Mouse (Mus musculus): ENCODE results near the gene Adamts13. TPM values are rescaled to one million over a fixed set of nuclear protein-coding genes. Genes with fewer than 3 reads are reported as not detected.

The Adamts13 gene
- polyA plus RNA-seq, 1 experiment from 2014 or later: not detected

- ATAC-seq (ENCODE audit: low read depth) (no peak), DNase-seq (ENCODE audit: low spot score) (no peak)
- H3K36me3 ChIP-seq (ENCODE audit: control insufficient read depth, insufficient read depth, low read length): no peaks in the 10 kb centered on the region
- no peak overlapping the region for H3K4me3 ChIP-seq (ENCODE audit: low read depth, low read length)
- no peaks in the 10 kb centered on the region for H3K4me1 ChIP-seq (ENCODE audit: control insufficient read depth, insufficient read depth, low read length)
- H3K27ac ChIP-seq (replicated peaks; ENCODE audit: low read depth, low read length): no peak overlapping the region
- no peak overlapping the region for H3K4me2 ChIP-seq (ENCODE audit: low read depth, low read length)
- no peaks in the 10 kb centered on the region for H3K9me3 ChIP-seq (ENCODE audit: control insufficient read depth, low read length)
- no peaks in the 10 kb centered on the region; the same call in 1 of the 2 replicates for H3K27me3 ChIP-seq (replicated peaks; ENCODE audit: control insufficient read depth, insufficient read depth, low read length)
- WGBS: 50% methylated on average over 4 of the region's 4 CpGs
- H3K9ac ChIP-seq (ENCODE audit: low read depth, low read length): no peak overlapping the region
Observed at GRCm38 (mm10) chr2:27037008-27037407, 63.8 kb downstream of the Adamts13 start.

- ATAC-seq (ENCODE audit: low read depth) (0 out of 2 replicates have a peak, but pooled peaks have one; percentile 51), DNase-seq (ENCODE audit: low spot score) (peak; percentile 82)
- Histone ChIP-seq H3K4me1 (ENCODE audit: control insufficient read depth, insufficient read depth, low read length) (no peaks in the 10 kb centered on the region), H3K27ac (replicated peaks; ENCODE audit: low read depth, low read length) (no peak overlapping the region), H3K9me3 (ENCODE audit: control insufficient read depth, low read length) (no peaks in the 10 kb centered on the region), H3K36me3 (ENCODE audit: control insufficient read depth, insufficient read depth, low read length) (no peaks in the 10 kb centered on the region), H3K9ac (ENCODE audit: low read depth, low read length) (no peak overlapping the region), H3K27me3 (replicated peaks; ENCODE audit: control insufficient read depth, insufficient read depth, low read length) (no peaks in the 10 kb centered on the region; the same call in 1 of the 2 replicates), H3K4me2 (ENCODE audit: low read depth, low read length) (no peak overlapping the region), H3K4me3 (ENCODE audit: low read depth, low read length) (no peak overlapping the region)
- WGBS: 1% methylated on average over 3 of the region's 3 CpGs
Observed at GRCm38 (mm10) chr2:27038596-27038995, 65.4 kb downstream of the Adamts13 start.

- DNase-seq (ENCODE audit: low spot score) (no peak), ATAC-seq (ENCODE audit: low read depth) (no peak)
- no peaks in the 10 kb centered on the region for H3K36me3 ChIP-seq (ENCODE audit: control insufficient read depth, insufficient read depth, low read length)
- no peaks in the 10 kb centered on the region for H3K4me1 ChIP-seq (ENCODE audit: control insufficient read depth, insufficient read depth, low read length)
- no peak overlapping the region for H3K4me2 ChIP-seq (ENCODE audit: low read depth, low read length)
- no peak overlapping the region for H3K27ac ChIP-seq (replicated peaks; ENCODE audit: low read depth, low read length)
- no peak overlapping the region for H3K9ac ChIP-seq (ENCODE audit: low read depth, low read length)
- H3K4me3 ChIP-seq (ENCODE audit: low read depth, low read length): no peak overlapping the region
- no peaks in the 10 kb centered on the region for H3K9me3 ChIP-seq (ENCODE audit: control insufficient read depth, low read length)
- WGBS: 15% methylated on average over 1 of the region's 1 CpGs
- no peaks in the 10 kb centered on the region; the same call in 1 of the 2 replicates for H3K27me3 ChIP-seq (replicated peaks; ENCODE audit: control insufficient read depth, insufficient read depth, low read length)
Observed at GRCm38 (mm10) chr2:27039286-27039685, 66.1 kb downstream of the Adamts13 start.

GRCm38 (mm10) chr2:27042131-27042844, 69.1 kb downstream of the Adamts13 start:
- H3K4me3 ChIP-seq (ENCODE audit: low read depth, low read length): no peak overlapping the region
- no peak overlapping the region for H3K4me2 ChIP-seq (ENCODE audit: low read depth, low read length)
- no peaks in the 10 kb centered on the region for H3K36me3 ChIP-seq (ENCODE audit: control insufficient read depth, insufficient read depth, low read length)
- no peak for ATAC-seq (ENCODE audit: low read depth)
- no peaks in the 10 kb centered on the region for H3K9me3 ChIP-seq (ENCODE audit: control insufficient read depth, low read length)
- no peak overlapping the region for H3K27ac ChIP-seq (replicated peaks; ENCODE audit: low read depth, low read length)
- WGBS: 58% methylated on average over 8 of the region's 8 CpGs
- H3K4me1 ChIP-seq (ENCODE audit: control insufficient read depth, insufficient read depth, low read length): no peaks in the 10 kb centered on the region
- DNase-seq (ENCODE audit: low spot score): no peak
- no peaks in the 10 kb centered on the region; the same call in 1 of the 2 replicates for H3K27me3 ChIP-seq (replicated peaks; ENCODE audit: control insufficient read depth, insufficient read depth, low read length)
- H3K9ac ChIP-seq (ENCODE audit: low read depth, low read length): no peak overlapping the region

- Histone ChIP-seq H3K4me3 (ENCODE audit: low read depth, low read length) (no peak overlapping the region), H3K36me3 (ENCODE audit: control insufficient read depth, insufficient read depth, low read length) (no peaks in the 10 kb centered on the region), H3K27me3 (replicated peaks; ENCODE audit: control insufficient read depth, insufficient read depth, low read length) (no peaks in the 10 kb centered on the region; the same call in 1 of the 2 replicates), H3K9ac (ENCODE audit: low read depth, low read length) (no peak overlapping the region), H3K27ac (replicated peaks; ENCODE audit: low read depth, low read length) (no peak overlapping the region), H3K9me3 (ENCODE audit: control insufficient read depth, low read length) (no peaks in the 10 kb centered on the region), H3K4me1 (ENCODE audit: control insufficient read depth, insufficient read depth, low read length) (no peaks in the 10 kb centered on the region), H3K4me2 (ENCODE audit: low read depth, low read length) (no peak overlapping the region)
- DNase-seq (ENCODE audit: low spot score) (peak; percentile 86), ATAC-seq (ENCODE audit: low read depth) (peak; percentile 94)
- WGBS: 19% methylated on average over 3 of the region's 3 CpGs
Observed at GRCm38 (mm10) chr2:27043461-27043860, 70.2 kb downstream of the Adamts13 start.

- DNase-seq (ENCODE audit: low spot score) (no peak), ATAC-seq (ENCODE audit: low read depth) (no peak)
- H3K27ac ChIP-seq (replicated peaks; ENCODE audit: low read depth, low read length): no peak overlapping the region
- no peak overlapping the region for H3K9ac ChIP-seq (ENCODE audit: low read depth, low read length)
- H3K4me3 ChIP-seq (ENCODE audit: low read depth, low read length): no peak overlapping the region
- H3K27me3 ChIP-seq (replicated peaks; ENCODE audit: control insufficient read depth, insufficient read depth, low read length): no peaks in the 10 kb centered on the region; the same call in 1 of the 2 replicates
- 75% methylated on average over 4 of the region's 4 CpGs for WGBS
- no peaks in the 10 kb centered on the region for H3K4me1 ChIP-seq (ENCODE audit: control insufficient read depth, insufficient read depth, low read length)
- no peaks in the 10 kb centered on the region for H3K9me3 ChIP-seq (ENCODE audit: control insufficient read depth, low read length)
- no peak overlapping the region for H3K4me2 ChIP-seq (ENCODE audit: low read depth, low read length)
- no peaks in the 10 kb centered on the region for H3K36me3 ChIP-seq (ENCODE audit: control insufficient read depth, insufficient read depth, low read length)
Observed at GRCm38 (mm10) chr2:27044166-27044565, 71.0 kb downstream of the Adamts13 start.

GRCm38 (mm10) chr2:27044641-27045040, 71.4 kb downstream of the Adamts13 start:
- Histone ChIP-seq H3K4me1 (ENCODE audit: control insufficient read depth, insufficient read depth, low read length) (no peaks in the 10 kb centered on the region), H3K4me3 (ENCODE audit: low read depth, low read length) (no peak overlapping the region), H3K27ac (replicated peaks; ENCODE audit: low read depth, low read length) (no peak overlapping the region), H3K9me3 (ENCODE audit: control insufficient read depth, low read length) (no peaks in the 10 kb centered on the region), H3K4me2 (ENCODE audit: low read depth, low read length) (no peak overlapping the region), H3K36me3 (ENCODE audit: control insufficient read depth, insufficient read depth, low read length) (no peaks in the 10 kb centered on the region), H3K9ac (ENCODE audit: low read depth, low read length) (no peak overlapping the region), H3K27me3 (replicated peaks; ENCODE audit: control insufficient read depth, insufficient read depth, low read length) (no peaks in the 10 kb centered on the region; the same call in 1 of the 2 replicates)
- DNase-seq (ENCODE audit: low spot score): no peak
- no peak for ATAC-seq (ENCODE audit: low read depth)
- 74% methylated on average over 3 of the region's 3 CpGs for whole genome bisulfite sequencing

GRCm38 (mm10) chr2:27045979-27046770, 73.0 kb downstream of the Adamts13 start:
- no peaks in the 10 kb centered on the region for H3K36me3 ChIP-seq (ENCODE audit: control insufficient read depth, insufficient read depth, low read length)
- 67% methylated on average over 8 of the region's 8 CpGs for WGBS
- H3K9me3 ChIP-seq (ENCODE audit: control insufficient read depth, low read length): no peaks in the 10 kb centered on the region
- no peaks in the 10 kb centered on the region for H3K27me3 ChIP-seq (replicated peaks; ENCODE audit: control insufficient read depth, insufficient read depth, low read length)
- H3K4me1 ChIP-seq (ENCODE audit: control insufficient read depth, insufficient read depth, low read length): no peaks in the 10 kb centered on the region
- no peak overlapping the region for H3K27ac ChIP-seq (replicated peaks; ENCODE audit: low read depth, low read length)
- ATAC-seq (ENCODE audit: low read depth): no peak
- DNase-seq (ENCODE audit: low spot score): no peak
- no peak overlapping the region for H3K4me2 ChIP-seq (ENCODE audit: low read depth, low read length)
- no peak overlapping the region for H3K4me3 ChIP-seq (ENCODE audit: low read depth, low read length)
- H3K9ac ChIP-seq (ENCODE audit: low read depth, low read length): no peak overlapping the region

Measured in embryonic facial prominence, embryonic 14.5 days (tissue).